Mouse (Mus musculus) C2C12 (cell line): ENCODE measurements around the gene Spag5.

ENCODE experiments used
- CTCF ChIP-seq: IDR thresholded peaks from one replicate; pipeline ENCODE4 v1.5.1; 2011; ENCODE audit not compliant: control insufficient read depth, insufficient read depth, insufficient read length
- MYOD1 ChIP-seq: IDR thresholded peaks from one replicate; pipeline ENCODE4 v1.6.1; 2011; ENCODE audit warnings: low read depth; ENCODE audit not compliant: control insufficient read depth, insufficient read length
- USF1 ChIP-seq: IDR thresholded peaks from one replicate; pipeline ENCODE4 v1.6.1; 2011; ENCODE audit warnings: low read depth, mild to moderate bottlenecking, control low read depth, moderate library complexity

GRCm38 (mm10) chr11:78343381-78344327 is 42.3 kb downstream of the Spag5 start, which contains the start of gene Unc119:
- TF ChIP-seq CTCF (no peak), MYOD1 (no peak), USF1 (no peak)
